Mouse (Mus musculus) granulocyte monocyte progenitor cell, adult 5-6 weeks (primary cell): ENCODE measurements around the gene Ifi35. TPM values are rescaled to one million over a fixed set of nuclear protein-coding genes. Genes with fewer than 3 reads are reported as not detected.
"Not testable (repeated sequence)": the region's sequence is repeated elsewhere in the genome, so short reads cannot be mapped to it uniquely, and the experiment has no call there.

Source experiments
- ATAC-seq: replicated peaks from 2 replicates; pipeline ENCODE4 v1.8.0; 2016; ENCODE audit warnings: mild to moderate bottlenecking, moderate TSS enrichment, inconsistent platforms; ENCODE audit not compliant: poor library complexity, severe bottlenecking
- total RNA-seq, 2 experiments: library from RNA; stranded (forward) in 1 of 2; stranded (reverse) in 1 of 2; fragments of 200-712, 200-1000 nt in 1 of 2; fragments of >200 nt in 1 of 2; fragmentation: Nextera tagmentation in 1 of 2; gene quantifications; 2 replicates each; pipeline ENCODE4 v1.2.3; 2014 to 2017

The Ifi35 gene
- total RNA-seq (2014; fragmentation: Nextera tagmentation) (26.9 and 29.5 TPM in 2 replicates), total RNA-seq (2017) (27.7 and 33.0 TPM in 2 replicates)

- ATAC-seq = peak; percentile 89
These were observed at the start of gene Ifi35 for GRCm38 (mm10) chr11:101448274-101448746. Ifi35 (plus strand) TSS chr11:101448407.

- ATAC-seq = no peak
These were observed 32.9 kb upstream of the Ifi35 start for GRCm38 (mm10) chr11:101415306-101415705.

- peak; percentile 44; the same call in 1 of the 2 replicates for ATAC-seq
These were observed 31.6 kb upstream of the Ifi35 start for GRCm38 (mm10) chr11:101416433-101417100.

GRCm38 (mm10) chr11:101417101-101417855 lies 30.9 kb upstream of the Ifi35 start, which contains the start of gene Aarsd1:
Aarsd1 (minus strand) TSS chr11:101417615.
- peak; percentile 87 for ATAC-seq

- ATAC-seq = no peak
These were observed 29.2 kb upstream of the Ifi35 start for GRCm38 (mm10) chr11:101418991-101419390.

GRCm38 (mm10) chr11:101419610-101420009 lies 28.6 kb upstream of the Ifi35 start:
- no peak for ATAC-seq

GRCm38 (mm10) chr11:101420148-101420547 lies 28.1 kb upstream of the Ifi35 start:
- ATAC-seq = no peak

- ATAC-seq = peak; percentile 31
These were observed 23.9 kb upstream of the Ifi35 start, which contains the start of gene Gm27029 for GRCm38 (mm10) chr11:101424105-101424851. Gm27029 (minus strand) TSS chr11:101424796.

GRCm38 (mm10) chr11:101424925-101425813 lies 23.0 kb upstream of the Ifi35 start, which contains the start of the genes Rundc1 and Ptges3l:
Rundc1 (plus strand) TSS chr11:101425085.
Ptges3l (minus strand) TSS chr11:101425333.
- ATAC-seq = peak; percentile 93

- no peak for ATAC-seq
These were observed 22.0 kb upstream of the Ifi35 start for GRCm38 (mm10) chr11:101426165-101426564.

GRCm38 (mm10) chr11:101431327-101431726 lies 16.9 kb upstream of the Ifi35 start:
- ATAC-seq = no peak

GRCm38 (mm10) chr11:101433396-101433795 lies 14.8 kb upstream of the Ifi35 start:
- ATAC-seq = no peak

GRCm38 (mm10) chr11:101435831-101436230 lies 12.4 kb upstream of the Ifi35 start:
- no peak for ATAC-seq

GRCm38 (mm10) chr11:101436916-101437315 lies 11.3 kb upstream of the Ifi35 start:
- ATAC-seq = no peak

- ATAC-seq = not testable (repeated sequence)
These were observed 10.2 kb upstream of the Ifi35 start for GRCm38 (mm10) chr11:101438006-101438405.

- not testable (repeated sequence) for ATAC-seq
These were observed 6.6 kb upstream of the Ifi35 start for GRCm38 (mm10) chr11:101441450-101442126.

GRCm38 (mm10) chr11:101442127-101442693 lies 6.0 kb upstream of the Ifi35 start, which contains the start of gene Rpl27:
Rpl27 (plus strand) TSS chr11:101442298.
- peak; percentile 98 for ATAC-seq

- no peak for ATAC-seq
These were observed 5.4 kb upstream of the Ifi35 start for GRCm38 (mm10) chr11:101442760-101443159.
